Mouse (Mus musculus) midbrain, postnatal 0 days (tissue): ENCODE results near the gene Hist1h3i. TPM values are rescaled to one million over a fixed set of nuclear protein-coding genes. Genes with fewer than 3 reads are reported as not detected.
A peak's percentile ranks its signal among the peaks of the same experiment; 100 is the strongest.
"Not testable (repeated sequence)": the region's sequence is repeated elsewhere in the genome, so short reads cannot be mapped to it uniquely, and the experiment has no call there.

Experiments used
- ATAC-seq: fragments of 200-750 bp; cut with Nextera tagmentation; 2 replicates; pipeline ENCODE4 v1.8.0; 2017; ENCODE audit warnings: moderate number of reproducible peaks, mild to moderate bottlenecking, moderate TSS enrichment, moderate library complexity; ENCODE audit not compliant: low FRiP score
- DNase-seq: peaks from one replicate; pipeline ENCODE4 v3.0.0-alpha.2; 2015; ENCODE audit warnings: low spot score
- H3K27ac ChIP-seq: fragments of 300-500 bp; sonication (generic); 2 replicates; pipeline ENCODE4 v1.5.1; 2014; ENCODE audit warnings: low read depth, mild to moderate bottlenecking, low read length, mixed read lengths
- H3K27me3 ChIP-seq: fragments of 300-500 bp; sonication (generic); 2 replicates; pipeline ENCODE4 v1.6.1; 2014; ENCODE audit warnings: low read length, control low read depth, mixed read lengths; ENCODE audit not compliant: insufficient read depth
- H3K36me3 ChIP-seq: fragments of 300-500 bp; sonication (generic); 2 replicates; pipeline ENCODE4 v1.6.1; 2014; ENCODE audit warnings: low read length, control low read depth, mixed read lengths; ENCODE audit not compliant: insufficient read depth
- H3K4me1 ChIP-seq: fragments of 300-500 bp; sonication (generic); 2 replicates; pipeline ENCODE4 v1.6.1; 2014; ENCODE audit warnings: mild to moderate bottlenecking, control low read depth, antibody characterized with exemption, low read length, mixed read lengths; ENCODE audit not compliant: insufficient read depth
- H3K4me2 ChIP-seq: fragments of 300-500 bp; sonication (generic); 2 replicates; pipeline ENCODE4 v1.6.1; 2014; ENCODE audit warnings: low read depth, mild to moderate bottlenecking, low read length, mixed read lengths; ENCODE audit not compliant: poor library complexity, severe bottlenecking
- H3K4me3 ChIP-seq: fragments of 300-500 bp; sonication (generic); 2 replicates; pipeline ENCODE4 v1.5.1; 2014; ENCODE audit warnings: low read depth, mild to moderate bottlenecking, low read length, moderate library complexity
- H3K9ac ChIP-seq: fragments of 300-500 bp; sonication (generic); replicated peaks from 2 replicates; pipeline ENCODE4 v1.6.1; 2014; ENCODE audit warnings: mild to moderate bottlenecking, low read length, moderate library complexity, mixed read lengths; ENCODE audit not compliant: poor library complexity, severe bottlenecking
- H3K9me3 ChIP-seq: fragments of 300-500 bp; sonication (generic); 2 replicates; pipeline ENCODE4 v1.6.1; 2016; ENCODE audit warnings: low read length, control low read depth
- CTCF ChIP-seq: IDR thresholded peaks from 2 replicates; pipeline ENCODE4 v1.5.1; 2016; ENCODE audit warnings: antibody characterized with exemption, mild to moderate bottlenecking
- WGBS: fragments of 180-500 bp; shearing (Covaris S2); extraction: QIAGEN DNeasy Blood & Tissue Kit; methylation state at CpG from one replicate; pipeline ENCODE4 v1.1.7; 2014; 5-methylcytosine and 5-hydroxymethylcytosine counted together
- polyA plus RNA-seq: library from polyadenylated mRNA; unstranded; fragments of >200 nt; fragmentation: Nextera tagmentation; extraction: Ambion mirVana; gene quantifications from 2 replicates; pipeline ENCODE4 v1.2.1, GENCODE M21; 2015
- total RNA-seq: library from RNA; depleted of rRNA; stranded (reverse); fragments of >200 nt; gene quantifications from 2 replicates; pipeline ENCODE4 v1.2.3, GENCODE M21; 2014; rRNA removed

Hist1h3i gene
- total RNA-seq, result 282 and 525 TPM in 2 replicates
- 8.2 and 10.0 TPM in 2 replicates for polyA plus RNA-seq

DNA sequence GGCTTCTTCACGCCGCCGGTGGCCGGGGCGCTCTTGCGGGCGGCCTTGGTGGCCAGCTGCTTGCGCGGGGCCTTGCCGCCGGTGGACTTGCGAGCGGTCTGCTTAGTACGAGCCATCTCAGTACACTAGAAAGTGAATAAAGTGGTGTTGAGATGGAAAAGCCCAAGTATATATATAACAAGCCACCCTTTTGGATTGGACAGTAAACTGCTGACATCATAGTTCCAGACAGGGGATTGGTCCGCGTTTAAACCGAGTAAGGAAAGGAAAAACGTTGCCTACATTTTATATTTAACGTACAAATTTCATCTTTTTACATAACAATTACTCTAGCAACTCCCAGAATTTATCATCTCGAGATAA, at the start of gene Hist1h3i:
TSS of gene Hist1h3i (minus strand) at position 116 of the 363 bp plus-strand sequence.
- DNase-seq (peak; percentile 94), ATAC-seq (peak; percentile 79)
- peaks cover 11% of the 10 kb centered on the region for H3K4me1 ChIP-seq
- no peaks in the 10 kb centered on the region for H3K27me3 ChIP-seq
- H3K4me2 ChIP-seq, result peak within 1 kb of the TSS; percentile 67
- peak within 1 kb of the TSS; percentile 37 for H3K4me3 ChIP-seq
- H3K36me3 ChIP-seq, result no peaks in the 10 kb centered on the region
- 0% methylated on average over 13 of the region's 20 CpGs for WGBS
- H3K9me3 ChIP-seq, result no peaks in the 10 kb centered on the region
- TF ChIP-seq CTCF, result no peak
- H3K9ac ChIP-seq, result peak within 1 kb of the TSS; percentile 46
- no peak within 1 kb of the TSS for H3K27ac ChIP-seq

- under 1% methylated on average over 22 of the region's 58 CpGs for WGBS
- not testable (repeated sequence) for DNase-seq, H3K36me3 ChIP-seq, H3K27ac ChIP-seq, H3K27me3 ChIP-seq, H3K9me3 ChIP-seq, H3K4me3 ChIP-seq, H3K9ac ChIP-seq, H3K4me1 ChIP-seq
- peak; percentile 83 for ATAC-seq
- H3K4me2 ChIP-seq, result peak within 1 kb of the TSS; percentile 22; the same call in 1 of the 2 replicates
Observed at GRCm38 (mm10) chr13:21831418-21832394, 48.5 kb upstream of the Hist1h3i start, which contains the start of gene Hist1h4n. TSS of gene Hist1h4n (minus strand) at chr13:21832196.

DNA sequence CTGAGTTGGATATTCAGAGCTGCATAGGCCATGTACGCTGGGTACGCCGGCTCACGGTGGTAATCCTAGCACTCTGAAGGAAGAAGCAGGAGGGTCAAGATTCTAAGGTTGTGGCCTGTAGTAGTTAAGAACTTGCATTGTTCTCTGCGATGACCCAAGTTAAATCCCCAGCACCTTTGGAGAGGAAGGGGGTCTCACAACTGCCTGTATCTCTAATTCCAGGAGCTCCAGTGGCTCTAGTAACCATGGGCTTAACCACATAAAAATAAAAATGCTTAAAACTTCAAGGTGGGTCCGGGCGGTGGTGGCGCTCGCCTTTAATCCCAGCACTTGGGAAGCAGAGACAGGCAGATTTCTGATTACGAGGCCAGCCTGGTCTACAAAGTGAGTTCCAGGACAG, 47.2 kb upstream of the Hist1h3i start:
- no peak overlapping the region for H3K27ac ChIP-seq
- H3K27me3 ChIP-seq, result no peaks in the 10 kb centered on the region
- no peaks in the 10 kb centered on the region for H3K36me3 ChIP-seq
- WGBS, result 85% methylated on average over 10 of the region's 10 CpGs
- H3K4me2 ChIP-seq, result no peak overlapping the region
- H3K9me3 ChIP-seq, result no peaks in the 10 kb centered on the region
- TF ChIP-seq CTCF, result no peak
- no peak for DNase-seq
- H3K4me1 ChIP-seq, result no peaks in the 10 kb centered on the region
- no peak overlapping the region for H3K4me3 ChIP-seq
- no peak for ATAC-seq
- H3K9ac ChIP-seq, result no peak overlapping the region

GRCm38 (mm10) chr13:21828511-21828910, 45.3 kb upstream of the Hist1h3i start:
- H3K9me3 ChIP-seq, result no peaks in the 10 kb centered on the region
- DNase-seq, result no peak
- no peak overlapping the region for H3K4me3 ChIP-seq
- no peaks in the 10 kb centered on the region for H3K36me3 ChIP-seq
- H3K4me1 ChIP-seq, result no peaks in the 10 kb centered on the region
- no peaks in the 10 kb centered on the region for H3K27me3 ChIP-seq
- H3K9ac ChIP-seq, result no peak overlapping the region
- no peak for ATAC-seq
- 84% methylated on average over 3 of the region's 3 CpGs for WGBS
- H3K4me2 ChIP-seq, result no peak overlapping the region
- no peak for TF ChIP-seq CTCF
- H3K27ac ChIP-seq, result no peak overlapping the region

GRCm38 (mm10) chr13:21820082-21820890, 37.1 kb upstream of the Hist1h3i start:
- ATAC-seq, result not testable (repeated sequence)

DNA sequence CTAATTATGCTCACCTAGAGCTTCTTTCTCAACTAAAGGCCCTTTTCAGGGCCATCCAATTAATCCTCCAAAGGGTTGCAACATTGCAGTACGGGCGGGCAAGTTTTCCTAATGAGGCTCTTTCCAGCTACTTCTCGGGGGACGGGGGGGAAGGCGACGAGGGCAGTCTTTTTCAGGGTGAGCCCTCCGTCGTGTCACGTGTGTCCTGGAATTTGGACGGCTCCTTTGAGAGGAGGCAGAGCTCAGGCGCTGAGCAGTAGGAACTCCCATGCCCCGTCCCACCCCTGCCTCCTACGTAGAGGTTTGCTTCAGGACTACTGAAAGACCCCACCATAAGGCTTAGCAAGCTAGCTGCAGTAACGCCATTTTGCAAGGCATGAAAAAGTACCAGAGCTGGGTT, 28.9 kb upstream of the Hist1h3i start:
- ATAC-seq, result peak; percentile 44; the same call in 1 of the 2 replicates
- not testable (repeated sequence) for H3K4me1 ChIP-seq, H3K27ac ChIP-seq, H3K9me3 ChIP-seq, H3K9ac ChIP-seq, DNase-seq, H3K4me3 ChIP-seq, H3K36me3 ChIP-seq, H3K27me3 ChIP-seq
- H3K4me2 ChIP-seq, result peak overlapping the region; percentile 9; the same call in 1 of the 2 replicates
- 0% methylated on average over 13 of the region's 14 CpGs for WGBS

More at GRCm38 (mm10) chr13:21820082-21820890, 37.1 kb upstream of the Hist1h3i start:
- not testable (repeated sequence) for H3K4me3 ChIP-seq, H3K27me3 ChIP-seq, H3K9me3 ChIP-seq, DNase-seq, H3K4me2 ChIP-seq, H3K36me3 ChIP-seq, H3K27ac ChIP-seq, H3K9ac ChIP-seq, H3K4me1 ChIP-seq
- WGBS, result 64% methylated on average over 7 of the region's 16 CpGs

- H3K9me3 ChIP-seq, H3K4me1 ChIP-seq, H3K9ac ChIP-seq, DNase-seq, H3K27ac ChIP-seq, H3K27me3 ChIP-seq, H3K4me3 ChIP-seq, H3K36me3 ChIP-seq: not testable (repeated sequence)
- no CpG with 5 or more reads among the region's 24 CpGs for WGBS
- ATAC-seq, result peak; percentile 72
- H3K4me2 ChIP-seq, result peak within 1 kb of the TSS; percentile 9; the same call in 1 of the 2 replicates
Observed at GRCm38 (mm10) chr13:21811539-21811938, 28.4 kb upstream of the Hist1h3i start, which contains the start of gene Hist1h4m. TSS of gene Hist1h4m (plus strand) at chr13:21811746.

GRCm38 (mm10) chr13:21811074-21811473, 27.9 kb upstream of the Hist1h3i start:
- H3K27me3 ChIP-seq, DNase-seq, H3K4me3 ChIP-seq, H3K9ac ChIP-seq, H3K36me3 ChIP-seq, H3K9me3 ChIP-seq, H3K4me2 ChIP-seq, H3K4me1 ChIP-seq, H3K27ac ChIP-seq: not testable (repeated sequence)
- no CpG with 5 or more reads among the region's 8 CpGs for WGBS
- peak; percentile 28; the same call in 1 of the 2 replicates for ATAC-seq
